Mouse (Mus musculus) adrenal gland, postnatal 10 days (tissue): ENCODE data around the gene Slc39a8. TPM values are rescaled to one million over a fixed set of nuclear protein-coding genes. Genes with fewer than 3 reads are reported as not detected.

Source experiments
- DNase-seq: peaks from one replicate; pipeline ENCODE4 v3.0.0; 2021; ENCODE audit warnings: mixed read lengths
- long read RNA-seq, 2 experiments: library from polyadenylated mRNA; stranded (forward); transcript quantifications; one replicate each; pipeline ENCODE4 v2.0.0; 2021
- total RNA-seq, 2 experiments: library from RNA; stranded (reverse); gene quantifications; 2 replicates each; pipeline ENCODE4 v1.2.3; 2021

Gene Slc39a8
- 1 to 10 TPM; 6.7 to 8.9 TPM for total RNA-seq
- long read RNA-seq, experiment 1, partial matches to known transcripts, result 1 of 9 reads
- long read RNA-seq, experiment 1, other reads (novel, unspliced or antisense), result 0 of 9 reads
- long read RNA-seq, experiment 2, partial matches to known transcripts, result 0 of 1 reads
- long read RNA-seq, experiment 2, other reads (novel, unspliced or antisense), result 0 of 1 reads

DNA sequence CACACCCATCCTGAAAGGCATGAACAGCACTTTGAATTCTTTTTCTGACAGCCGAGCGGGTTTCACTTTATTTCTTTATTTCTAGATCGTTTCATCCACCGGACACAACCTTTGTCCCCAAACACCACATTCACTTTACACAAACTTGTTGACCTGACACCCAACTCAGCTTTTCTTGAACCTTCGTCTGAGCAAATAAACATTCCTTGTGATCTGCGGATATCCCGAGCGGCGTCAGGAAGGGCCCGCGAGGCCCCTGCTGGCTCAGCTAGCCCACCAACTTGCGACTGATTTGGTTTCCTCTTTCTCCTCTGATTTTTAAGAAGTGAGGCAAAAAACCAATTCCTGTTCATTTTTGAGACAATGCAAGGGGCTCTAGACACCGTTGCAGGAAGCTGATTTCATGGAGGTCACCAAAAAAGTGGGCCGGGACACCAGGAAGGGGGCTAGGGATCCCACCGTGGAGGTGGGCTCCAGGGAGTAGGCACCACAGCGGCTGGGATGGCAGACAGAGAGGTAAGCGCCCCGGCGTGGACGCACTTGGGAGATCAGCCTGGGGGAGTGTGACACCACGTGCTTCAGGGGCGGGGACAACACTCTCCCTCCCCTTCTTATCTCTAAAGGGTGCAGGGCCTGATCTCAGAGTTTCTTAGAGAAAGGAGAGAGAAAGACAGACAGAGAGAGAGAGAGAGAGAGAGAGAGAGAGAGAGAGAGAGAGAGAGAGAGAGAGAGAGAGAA is at the start of gene Slc39a8:
TSS of gene Slc39a8 (plus strand) at position 264 of the 738 bp plus-strand sequence.
- peak; percentile 89 for DNase-seq

DNA sequence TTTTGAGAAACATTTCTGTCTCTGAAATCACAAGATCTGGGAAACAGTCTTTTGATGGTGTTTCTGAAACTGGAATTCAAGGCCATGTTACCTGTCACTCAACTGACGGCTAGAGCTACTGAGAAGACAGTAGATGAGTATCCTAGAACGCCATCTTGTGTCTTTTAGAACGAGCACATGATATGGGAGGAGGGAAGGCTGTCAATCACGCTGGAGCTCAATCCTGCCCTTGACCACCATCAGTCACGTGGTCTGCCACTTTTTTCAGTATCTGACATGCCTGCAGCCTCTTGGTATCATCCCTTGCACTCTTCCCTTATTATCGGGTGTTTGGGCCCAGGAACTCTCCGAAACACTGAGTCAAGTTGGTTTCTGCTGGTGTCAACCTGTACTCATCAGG is 40.0 kb upstream of the Slc39a8 start:
- no peak for DNase-seq

DNA sequence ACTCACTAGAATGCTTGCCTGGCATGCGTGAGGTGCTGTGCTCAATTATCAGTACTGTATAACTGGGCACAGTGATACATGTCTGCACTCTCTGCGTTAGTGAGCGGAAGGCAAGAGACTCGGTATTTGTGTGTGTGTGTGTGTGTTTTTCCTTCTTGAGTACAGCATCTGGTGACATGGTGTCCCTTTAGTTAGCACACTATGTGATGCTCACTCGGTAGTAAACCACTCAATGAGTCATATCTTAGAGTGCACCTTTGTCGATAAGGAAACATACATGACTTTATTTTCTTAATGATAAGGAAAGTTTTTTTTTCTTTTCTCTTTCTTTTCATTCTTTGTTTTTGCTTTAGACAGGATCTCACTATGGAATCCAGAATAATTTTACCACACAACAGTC is 29.0 kb upstream of the Slc39a8 start:
- no peak for DNase-seq

DNA sequence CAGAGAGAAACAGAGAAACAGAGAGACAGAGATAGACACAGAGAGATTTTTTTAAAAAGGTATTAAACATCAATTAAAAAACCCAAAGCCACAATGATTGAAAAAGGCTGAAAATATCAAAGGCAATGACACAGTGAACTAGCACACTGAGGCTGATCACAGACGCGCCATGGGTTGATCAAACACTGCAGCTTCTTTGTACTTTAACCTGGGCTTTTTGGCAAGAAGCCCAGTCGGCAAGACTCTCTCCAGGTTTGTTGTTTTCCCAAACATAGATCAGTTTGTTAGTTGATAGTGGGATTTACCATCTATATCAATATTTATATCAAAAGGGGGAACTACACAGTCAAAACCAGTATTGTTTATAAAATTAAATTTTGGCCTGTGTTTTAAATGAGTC is 26.8 kb upstream of the Slc39a8 start:
- DNase-seq, result no peak

DNA sequence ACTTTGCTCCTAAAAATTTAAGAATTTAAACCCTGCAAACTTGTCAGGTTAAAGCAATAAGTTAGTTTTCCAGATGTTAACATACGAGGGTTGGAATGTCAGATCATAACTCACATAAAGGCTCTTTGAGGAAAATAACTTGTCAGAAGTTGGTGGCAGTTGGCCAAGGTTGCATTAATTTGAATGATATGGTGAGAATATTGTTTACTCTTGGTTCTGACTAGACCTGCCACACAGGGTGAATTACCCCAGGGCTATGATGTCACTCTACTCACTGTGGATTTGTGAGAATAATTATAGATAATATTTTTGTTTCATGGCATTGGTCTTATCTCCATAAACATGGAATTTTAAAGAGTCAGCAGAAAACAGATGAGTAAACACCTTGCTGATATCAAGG is 26.4 kb upstream of the Slc39a8 start:
- DNase-seq, result peak; percentile 5

DNA sequence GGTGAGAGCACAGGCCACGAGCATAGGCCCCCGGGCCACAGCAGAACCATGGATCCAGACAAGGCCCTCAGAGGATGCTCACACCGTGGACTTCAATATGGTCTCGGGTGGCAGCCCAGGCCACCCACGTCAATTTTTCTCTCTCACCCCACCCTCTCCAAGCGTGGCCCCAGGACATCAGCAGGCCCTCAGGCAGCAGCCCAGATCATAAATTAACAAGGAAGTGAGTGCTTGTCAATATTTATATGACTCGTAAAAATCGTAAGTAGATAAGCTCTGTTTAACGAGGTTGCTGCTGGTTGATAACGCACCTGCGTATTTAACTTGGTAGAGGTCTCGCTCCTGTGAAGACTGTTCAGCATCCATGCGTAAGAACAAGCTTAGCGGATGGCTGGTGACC is 10.4 kb upstream of the Slc39a8 start:
- no peak for DNase-seq

DNA sequence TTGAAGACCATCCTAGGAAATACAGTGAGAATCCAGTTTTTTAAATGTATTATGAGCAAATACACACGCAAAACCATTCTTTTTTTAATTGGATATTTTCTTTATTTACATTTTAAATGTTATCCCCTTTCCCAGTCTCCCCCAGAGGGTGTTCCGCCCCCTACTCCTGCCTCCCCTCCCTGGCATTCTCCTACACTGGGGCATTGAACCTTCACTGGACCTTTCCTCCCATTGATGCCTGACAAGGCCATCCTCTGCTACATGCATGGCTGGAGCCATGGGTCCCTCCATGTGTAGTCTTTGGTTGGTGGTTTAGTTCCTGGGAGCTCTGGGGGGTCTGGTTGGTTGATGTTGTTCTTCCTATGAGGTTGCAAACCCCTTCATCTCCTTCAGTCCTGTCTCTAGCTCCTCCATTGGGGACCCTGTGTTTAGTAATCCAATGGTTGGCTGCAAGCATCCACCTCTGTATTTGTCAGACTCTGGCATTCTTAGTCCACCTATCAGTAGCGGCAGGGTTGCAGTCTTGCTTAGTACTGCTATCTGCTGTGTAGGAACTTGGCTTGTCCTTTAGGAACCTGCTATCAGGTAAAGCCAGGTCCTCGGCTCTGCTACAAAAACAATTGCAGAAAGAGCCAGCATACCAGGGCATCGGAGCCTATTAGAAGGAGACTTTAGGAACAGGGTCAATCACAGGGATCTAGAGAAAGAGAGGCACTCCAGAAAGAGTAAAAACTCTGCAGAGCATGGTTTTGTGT is 8.9 kb upstream of the Slc39a8 start:
- no peak for DNase-seq

DNA sequence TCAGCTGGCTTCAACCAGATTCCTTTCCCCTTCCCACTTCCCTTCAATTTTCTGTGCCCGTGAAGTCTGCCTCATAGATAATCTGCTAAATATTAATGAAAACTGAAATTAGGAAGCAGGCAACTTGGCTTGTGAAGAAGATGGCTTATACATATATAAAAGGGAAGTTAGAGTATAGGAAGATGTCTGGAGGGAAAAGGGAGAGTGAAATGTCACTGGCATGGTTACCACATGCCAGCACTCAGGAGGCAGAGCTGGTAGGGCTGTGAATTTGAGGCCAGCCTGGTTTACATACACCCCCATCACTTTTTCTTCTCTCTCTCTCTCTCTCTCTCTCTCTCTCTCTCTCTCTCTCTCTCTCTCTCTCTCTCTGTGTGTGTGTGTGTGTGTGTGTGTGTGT is 8.0 kb upstream of the Slc39a8 start:
- DNase-seq, result no peak

DNA sequence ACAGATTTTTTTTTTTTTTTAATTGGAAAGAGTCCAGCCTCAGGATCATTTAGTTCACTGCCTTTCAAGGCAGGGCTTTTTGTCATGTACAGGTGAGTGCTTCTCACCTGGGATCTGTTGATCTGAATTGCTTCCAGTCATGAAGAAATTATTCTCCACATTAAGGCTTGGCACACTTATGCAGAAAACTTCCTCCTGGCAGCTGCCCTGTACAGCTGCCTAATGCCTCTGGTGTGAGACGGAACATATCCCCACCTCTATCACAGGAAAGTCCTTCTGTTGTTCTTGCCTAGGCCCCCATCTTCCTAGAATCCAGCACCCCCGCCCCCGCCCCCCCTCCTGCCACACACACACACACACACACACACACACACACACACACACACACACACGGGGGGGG is 643 bp upstream of the Slc39a8 start:
- no peak for DNase-seq

DNA sequence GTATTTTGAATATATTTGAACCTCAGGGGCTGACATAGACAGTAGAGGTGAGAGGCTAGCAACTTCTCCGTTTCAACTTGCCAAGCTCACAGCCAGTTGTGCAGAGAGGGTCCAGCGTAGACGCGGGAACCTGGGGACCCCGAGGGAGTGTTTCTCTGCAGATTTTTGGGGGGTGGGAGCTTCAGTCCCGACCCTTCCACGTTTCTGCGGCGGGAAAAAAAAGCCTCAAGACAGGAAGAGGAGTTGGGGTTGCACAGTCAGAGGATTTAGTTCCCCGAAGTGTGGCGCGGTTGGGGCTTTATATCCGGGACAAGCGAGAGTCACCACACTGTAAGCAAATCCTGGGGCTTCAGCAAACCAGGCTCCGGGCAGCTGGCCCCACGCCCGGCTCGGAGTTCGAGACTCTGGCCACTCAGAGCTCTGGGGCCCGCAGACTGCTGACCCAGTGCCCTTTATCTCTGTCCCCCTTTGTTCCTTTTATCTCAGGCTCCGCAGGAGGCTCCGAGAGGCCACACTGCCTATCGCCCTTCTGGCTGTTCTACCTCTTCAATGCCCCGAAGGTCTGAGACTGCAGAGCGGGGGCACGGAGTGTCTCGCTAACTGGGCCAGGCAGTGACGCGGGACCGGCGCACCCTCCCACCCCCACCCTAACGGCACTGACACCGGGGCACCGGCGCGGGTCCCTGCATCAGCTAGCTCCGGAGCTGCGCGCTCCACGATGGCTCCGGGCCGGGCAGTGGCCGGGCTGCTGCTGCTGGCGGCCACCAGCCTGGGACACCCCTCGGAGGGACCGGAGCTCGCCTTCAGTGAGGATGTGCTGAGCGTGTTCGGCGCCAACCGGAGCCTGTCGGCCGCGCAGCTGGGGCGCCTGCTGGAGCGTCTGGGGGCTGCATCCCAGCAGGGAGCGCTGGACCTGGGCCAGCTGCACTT is 940 bp downstream of the Slc39a8 start:
- DNase-seq, result peak; percentile 61

DNA sequence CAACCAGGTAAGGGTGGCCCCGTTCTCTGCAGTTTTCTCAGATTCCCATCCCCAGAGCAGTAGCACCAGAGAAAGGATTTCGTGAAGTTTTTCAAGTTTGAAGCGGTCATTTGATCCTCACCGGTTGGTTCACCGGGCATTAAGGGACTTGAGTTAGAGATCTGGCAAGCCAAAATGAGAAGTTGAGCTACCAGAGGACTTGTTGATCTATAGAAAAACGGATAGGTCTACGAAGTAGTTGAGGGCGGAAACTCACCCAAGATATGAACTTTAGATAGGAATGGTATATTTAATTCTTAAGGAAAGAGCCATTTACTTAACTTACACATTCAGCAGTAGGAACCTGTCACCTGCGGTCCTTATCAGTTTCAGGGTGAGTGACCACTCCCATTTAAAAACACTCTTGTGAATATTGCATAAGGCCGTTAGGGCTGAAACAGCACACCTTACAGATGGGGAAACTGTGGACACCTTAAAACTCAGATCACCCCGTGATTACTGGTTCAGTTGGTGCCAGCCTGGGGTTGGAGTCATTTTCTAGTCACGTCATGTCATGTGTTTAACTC is 1.7 kb downstream of the Slc39a8 start:
- DNase-seq, result no peak

DNA sequence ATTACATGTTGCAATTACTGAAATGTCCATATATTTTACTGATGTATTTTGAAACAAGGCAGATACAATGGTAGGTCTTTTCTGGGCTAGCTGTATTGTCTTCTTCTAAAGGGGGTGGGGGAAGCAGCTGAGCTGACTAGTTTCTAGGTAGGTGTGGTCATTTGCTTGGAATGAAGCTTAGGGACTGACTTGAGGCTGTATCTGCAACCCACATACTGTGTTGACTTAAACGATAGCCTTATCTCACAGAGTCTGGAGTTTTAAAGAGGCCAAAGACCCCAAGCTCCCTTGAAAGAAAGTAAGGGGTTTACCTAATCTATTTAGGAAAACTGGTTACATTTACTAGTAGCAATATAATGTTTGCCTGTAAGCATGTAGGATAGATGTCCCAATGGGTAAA is 2.9 kb downstream of the Slc39a8 start:
- no peak for DNase-seq

DNA sequence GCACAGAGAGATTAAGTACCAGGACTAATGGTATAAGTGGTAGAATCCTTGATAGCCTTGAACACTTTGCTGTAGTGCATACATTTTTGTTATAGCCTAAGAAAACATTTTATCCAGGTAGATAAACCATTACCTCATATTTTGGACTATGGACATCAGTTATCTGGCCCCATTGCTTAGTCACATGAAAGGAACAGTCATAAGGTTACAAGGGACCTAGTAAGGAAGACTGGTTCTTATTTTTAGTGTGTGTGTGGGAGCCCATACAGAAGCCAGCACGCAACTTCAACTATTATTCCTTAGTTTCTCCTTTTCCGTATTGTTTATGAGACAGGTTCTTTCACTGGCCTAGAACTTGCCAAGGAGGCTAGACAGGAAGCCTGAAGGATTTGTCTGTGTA is 7.4 kb downstream of the Slc39a8 start:
- DNase-seq, result no peak

DNA sequence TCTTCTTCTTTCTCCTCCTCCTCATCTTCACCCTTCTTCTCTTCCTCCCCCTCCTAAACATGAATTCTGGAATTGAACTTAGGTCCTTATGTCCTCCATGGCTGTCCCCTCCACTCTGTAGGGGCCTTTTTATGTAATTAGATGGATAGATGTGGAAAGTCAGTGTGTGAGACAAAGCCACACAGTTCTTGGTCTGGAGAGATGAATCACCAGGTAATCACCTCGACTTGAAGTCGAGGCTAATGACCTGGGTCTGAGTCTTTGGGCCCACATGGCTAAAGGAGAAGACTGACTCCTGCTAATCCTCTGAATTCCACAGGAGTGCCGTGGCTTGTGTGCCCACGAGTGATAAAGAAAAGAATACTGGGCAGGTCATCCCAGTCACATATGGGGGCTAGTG is 7.8 kb downstream of the Slc39a8 start:
- DNase-seq, result no peak

DNA sequence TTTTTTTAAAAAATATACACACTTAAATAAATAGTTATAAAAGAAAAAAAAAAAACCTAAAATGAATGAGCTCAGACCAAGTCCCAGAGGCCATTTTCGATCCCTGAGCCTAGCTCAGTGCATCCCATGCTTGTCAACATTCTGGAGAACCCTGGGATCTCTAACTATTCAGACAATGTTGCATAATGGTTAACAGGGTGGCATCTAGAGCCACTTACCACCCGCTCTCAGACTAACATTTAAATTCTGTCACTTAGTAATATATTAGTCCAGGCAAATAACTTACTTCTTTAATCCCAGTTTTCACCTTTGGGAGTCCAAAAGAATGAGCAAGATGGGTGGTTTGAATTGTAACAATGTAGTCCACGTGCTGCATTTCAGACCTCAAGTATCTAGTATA is 9.9 kb downstream of the Slc39a8 start:
- no peak for DNase-seq

DNA sequence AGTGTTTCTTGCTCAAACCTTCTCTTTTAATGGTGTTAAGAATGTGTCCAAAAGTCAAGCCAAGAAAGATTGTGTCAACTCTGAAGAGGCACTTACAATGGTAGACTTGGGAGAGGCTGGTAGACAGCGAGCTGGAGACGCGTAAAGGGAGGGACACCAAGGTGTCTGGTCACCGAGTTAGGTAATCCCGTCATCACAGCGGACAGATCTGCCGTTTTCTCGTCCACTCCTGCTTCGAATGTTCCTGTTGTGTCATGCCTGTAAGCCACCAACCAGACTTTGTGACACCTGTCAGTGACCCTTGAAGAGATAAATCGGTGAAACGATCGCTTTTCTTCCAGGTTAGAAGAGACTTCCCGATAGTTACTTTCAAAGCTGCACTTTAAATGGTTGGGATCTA is 14.5 kb downstream of the Slc39a8 start:
- no peak for DNase-seq

DNA sequence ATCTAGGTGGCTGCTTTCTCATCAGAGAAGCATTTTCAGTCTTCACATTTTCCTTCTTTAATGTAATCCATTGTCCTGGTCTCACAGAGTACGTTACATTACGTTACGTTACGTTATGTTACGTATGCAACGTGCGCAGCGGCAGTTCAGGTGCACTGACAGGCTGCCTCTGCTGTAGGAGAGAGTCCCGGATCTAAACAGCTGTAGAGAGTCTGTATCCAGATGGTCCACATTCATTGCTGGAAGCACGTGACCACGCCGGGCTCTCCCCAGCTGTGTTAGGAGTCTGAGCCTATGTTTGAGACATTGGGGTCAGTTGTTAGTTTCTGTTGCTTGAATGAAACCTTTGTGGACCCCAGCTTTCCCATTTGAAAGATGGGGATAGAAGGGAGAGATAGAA is 15.1 kb downstream of the Slc39a8 start:
- no peak for DNase-seq

DNA sequence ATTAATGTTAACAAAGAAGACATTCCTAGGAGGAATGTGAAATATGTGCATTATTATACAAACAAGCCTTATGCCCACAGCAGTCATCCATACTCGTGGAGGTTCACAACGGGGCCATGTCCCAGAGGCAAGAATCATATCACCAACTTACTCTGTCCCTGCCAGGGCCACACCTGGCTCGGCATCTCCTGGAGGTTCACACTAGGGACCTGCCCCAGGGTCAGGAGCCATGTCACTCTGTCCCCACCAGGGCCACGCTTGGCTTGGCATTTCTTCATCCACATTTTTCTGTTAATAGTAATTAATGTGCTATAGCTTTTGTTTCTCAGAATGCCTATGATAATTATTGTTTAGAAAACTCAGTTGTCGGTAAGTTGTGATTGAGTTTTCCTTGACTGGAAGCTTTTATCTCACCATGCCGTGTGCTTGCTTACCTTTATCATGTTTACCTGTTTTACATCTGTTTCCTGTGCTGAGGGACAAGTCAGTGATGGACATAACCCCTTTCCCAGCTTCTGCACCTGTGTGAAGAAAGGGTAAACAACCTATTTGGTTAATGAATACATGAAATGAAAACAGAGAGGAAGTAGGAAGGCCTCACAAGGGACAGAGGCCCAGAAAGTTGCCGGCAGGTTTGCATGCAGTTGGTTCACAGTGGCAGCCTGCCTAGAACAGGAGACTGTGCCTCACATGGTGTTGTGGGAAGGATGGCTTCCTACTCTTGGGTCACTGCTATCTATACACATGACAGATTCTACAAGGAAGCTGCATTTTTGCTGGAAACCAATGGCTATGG is 16.8 kb downstream of the Slc39a8 start:
- DNase-seq, result no peak

DNA sequence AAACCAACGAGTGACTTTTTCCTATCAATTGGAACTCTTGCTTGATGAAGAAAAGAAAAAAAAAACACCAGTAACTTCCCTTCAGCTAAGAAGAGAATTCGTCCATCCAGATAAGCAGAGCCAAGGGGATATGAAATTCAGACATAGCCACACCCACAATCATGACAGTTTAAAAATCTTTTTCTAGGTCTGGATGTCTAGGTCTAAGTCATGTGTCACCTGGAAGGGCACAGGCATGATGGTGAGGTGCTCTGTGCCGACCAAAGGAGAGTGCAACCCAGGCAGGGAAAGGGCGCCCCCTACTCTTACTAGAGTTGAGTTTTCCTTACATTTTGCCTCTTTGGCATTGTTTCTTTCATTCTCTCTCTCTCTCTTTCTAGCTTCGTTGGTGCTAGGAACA is 18.1 kb downstream of the Slc39a8 start:
- no peak for DNase-seq

DNA sequence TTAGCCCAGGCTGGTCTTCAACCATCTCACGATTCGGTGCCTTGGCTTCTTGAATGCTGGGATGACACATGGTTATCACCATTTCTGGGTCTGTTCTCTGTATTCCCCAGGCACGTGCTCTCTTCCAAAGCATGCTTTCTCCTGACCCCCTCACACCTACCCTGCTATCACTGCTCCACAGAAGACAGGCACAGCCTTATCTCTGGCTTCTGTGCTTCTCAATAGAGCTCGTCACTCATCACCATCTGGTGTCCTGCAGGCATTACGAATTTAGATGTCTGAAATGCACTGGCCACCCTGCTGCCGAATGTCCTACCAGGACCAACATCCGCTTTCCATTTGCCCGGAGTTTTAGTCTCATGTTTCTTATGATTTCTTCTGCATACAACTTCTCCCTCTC is 18.6 kb downstream of the Slc39a8 start:
- no peak for DNase-seq

DNA sequence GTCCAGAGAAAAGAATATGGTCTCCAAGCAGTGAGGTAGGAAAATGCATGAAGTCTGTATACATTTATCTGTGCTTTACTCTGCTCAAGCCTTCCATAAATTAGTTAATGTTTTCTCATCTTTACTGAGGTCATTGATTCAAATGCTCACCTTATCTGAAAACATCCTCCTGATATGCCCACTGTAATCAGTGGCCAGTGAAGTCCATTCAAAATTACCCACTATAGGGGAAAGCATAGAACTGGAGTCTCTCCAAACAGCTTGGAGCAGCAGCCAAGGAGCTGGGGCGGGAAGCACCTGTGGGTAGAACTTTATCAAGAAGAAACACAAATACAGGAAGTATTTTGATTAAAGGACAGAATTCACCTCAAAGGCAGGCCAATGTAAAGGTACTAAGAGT is 19.8 kb downstream of the Slc39a8 start:
- DNase-seq, result no peak
